Mouse (Mus musculus) gastrocnemius, adult 18-20 months (tissue): ENCODE measurements around the gene Slco1a6. TPM values are rescaled to one million over a fixed set of nuclear protein-coding genes. Genes with fewer than 3 reads are reported as not detected.

Experiments
- DNase-seq: peaks from one replicate; pipeline ENCODE4 v3.0.0; 2021; ENCODE audit warnings: low spot score
- total RNA-seq, 2 experiments: library from RNA; stranded (reverse); gene quantifications; 2 replicates each; pipeline ENCODE4 v1.2.3; 2021

The Slco1a6 gene
- total RNA-seq, 2 experiments from 2014 or later, result 0.14 TPM; not detected in 1

- no peak for DNase-seq
Observed at GRCm38 (mm10) chr6:142040306-142041175, 167.8 kb downstream of the Slco1a6 start.

GRCm38 (mm10) chr6:142035771-142036170, 172.6 kb downstream of the Slco1a6 start:
- DNase-seq, result no peak

Other genes starting within 250 kb of the Slco1a6 start
- not detected for gene Gm6614, start 197.1 kb downstream of the Slco1a6 start, total RNA-seq
- gene Iapp, start 89.9 kb upstream of the Slco1a6 start, total RNA-seq, result not detected
- not detected for gene Slco1a5, start 114.5 kb upstream of the Slco1a6 start, total RNA-seq
- 1 to 10 TPM; 8.9 to 9.5 TPM for gene Pyroxd1, start 137.1 kb upstream of the Slco1a6 start, total RNA-seq
- gene Recql, start 178.6 kb upstream of the Slco1a6 start, total RNA-seq, result 1 to 10 TPM; 4.9 to 5.2 TPM
- 10 to 100 TPM; 14.6 to 15.3 TPM for gene Golt1b, start 178.7 kb upstream of the Slco1a6 start, total RNA-seq
- not detected for gene Spx, start 204.9 kb upstream of the Slco1a6 start, total RNA-seq